Mouse (Mus musculus) heart, adult 2 months (tissue): ENCODE results near the gene Ccdc124.

Source experiments
- CTCF ChIP-seq: fragments of 200-600 bp; IDR thresholded peaks from 2 replicates; pipeline ENCODE4 v1.8.1; 2022; ENCODE audit warnings: antibody characterized with exemption, mild to moderate bottlenecking, moderate library complexity
- EP300 ChIP-seq: fragments of 200-500 bp; IDR thresholded peaks from 2 replicates; pipeline ENCODE4 v1.6.1; 2011; ENCODE audit warnings: low read depth, low read length, control low read depth; ENCODE audit not compliant: insufficient read depth
- POLR2A ChIP-seq: fragments of 200-500 bp; IDR thresholded peaks from 2 replicates; pipeline ENCODE4 v1.6.1; 2011; ENCODE audit warnings: mild to moderate bottlenecking, low read depth, low read length, control low read depth; ENCODE audit not compliant: insufficient read depth

DNA sequence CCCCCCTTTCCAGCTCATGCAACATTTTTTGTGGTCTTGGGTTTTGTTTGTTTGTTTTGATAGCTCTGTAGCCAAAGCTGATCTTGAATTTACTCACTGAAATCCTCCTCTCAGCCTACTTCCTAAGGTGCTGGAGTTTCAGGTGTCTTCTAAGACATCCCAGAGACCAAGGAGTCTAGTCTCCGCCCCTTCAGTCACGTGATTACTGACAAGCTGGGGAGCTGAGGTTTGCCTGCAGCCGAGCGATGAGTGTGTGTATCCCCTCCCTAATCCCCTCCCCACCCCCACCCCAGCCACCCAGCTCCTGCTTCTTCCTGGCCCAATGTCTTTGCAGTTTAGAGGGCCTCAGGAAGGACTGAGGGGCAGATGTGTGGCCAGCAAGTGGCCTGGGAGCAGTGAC is 16.2 kb downstream of the Ccdc124 start:
- no peak for TF ChIP-seq CTCF
- no peak for TF ChIP-seq POLR2A
- no peak for TF ChIP-seq EP300
